Mouse (Mus musculus) myocyte (in vitro differentiated cells): ENCODE measurements around the gene Olfr518. TPM values are rescaled to one million over a fixed set of nuclear protein-coding genes. Genes with fewer than 3 reads are reported as not detected.

Source experiments
- H3K27me3 ChIP-seq: one replicate; pipeline ENCODE4 v1.6.1; 2011; ENCODE audit not compliant: control insufficient read depth, insufficient read depth, insufficient read length
- H3K36me3 ChIP-seq: one replicate; pipeline ENCODE4 v1.6.1; 2011; ENCODE audit not compliant: control insufficient read depth, insufficient read depth
- H3K4me2 ChIP-seq: one replicate; pipeline ENCODE4 v1.6.1; 2011; ENCODE audit warnings: low read depth, control low read depth
- H3K4me3 ChIP-seq: one replicate; pipeline ENCODE4 v1.5.1; 2011; ENCODE audit warnings: mild to moderate bottlenecking, control low read depth, moderate library complexity
- H3K79me2 ChIP-seq: one replicate; pipeline ENCODE4 v1.6.1; 2011; ENCODE audit not compliant: control insufficient read depth, insufficient read depth
- H3ac ChIP-seq: one replicate; pipeline ENCODE4 v1.6.1; 2011; ENCODE audit not compliant: control insufficient read depth, insufficient read length
- CEBPB ChIP-seq: IDR thresholded peaks from 2 replicates; pipeline ENCODE4 v1.6.1; 2011; ENCODE audit warnings: mild to moderate bottlenecking, moderate library complexity; ENCODE audit not compliant: poor library complexity, insufficient read depth, severe bottlenecking
- E2F4 ChIP-seq: IDR thresholded peaks from one replicate; pipeline ENCODE4 v1.6.1; 2011; ENCODE audit warnings: mild to moderate bottlenecking, control low read depth, moderate library complexity; ENCODE audit not compliant: insufficient read depth
- MAX ChIP-seq: IDR thresholded peaks from one replicate; pipeline ENCODE4 v1.6.1; 2011; ENCODE audit warnings: low read depth, mild to moderate bottlenecking, control low read depth
- MYOD1 ChIP-seq, 3 experiments: IDR thresholded peaks; one replicate each; pipeline ENCODE4 v1.6.1; 2011; ENCODE audit warnings: control low read depth in 2 of 3, low read depth in 2 of 3, mild to moderate bottlenecking in 2 of 3, moderate library complexity in 1 of 3; ENCODE audit not compliant: insufficient read length in 2 of 3, control insufficient read depth in 1 of 3
- MYOG ChIP-seq, 3 experiments: IDR thresholded peaks; one replicate each; pipeline ENCODE4 v1.6.1; 2011; ENCODE audit warnings: control low read depth in 2 of 3, low read depth in 2 of 3, mild to moderate bottlenecking in 2 of 3; ENCODE audit not compliant: insufficient read length in 2 of 3, control insufficient read depth in 1 of 3, insufficient read depth in 1 of 3
- POLR2A ChIP-seq: IDR thresholded peaks from one replicate; pipeline ENCODE4 v1.6.1; 2011; ENCODE audit warnings: low read depth, mild to moderate bottlenecking, control low read depth, moderate library complexity; ENCODE audit not compliant: insufficient read length
- POLR2AphosphoS2 ChIP-seq: IDR thresholded peaks from one replicate; pipeline ENCODE4 v1.6.1; 2011; ENCODE audit warnings: low read depth, control low read depth; ENCODE audit not compliant: insufficient read length
- REST ChIP-seq: IDR thresholded peaks from one replicate; pipeline ENCODE4 v1.6.1; 2011; ENCODE audit warnings: mild to moderate bottlenecking, control low read depth, moderate library complexity; ENCODE audit not compliant: insufficient read depth, insufficient read length
- SRF ChIP-seq: IDR thresholded peaks from one replicate; pipeline ENCODE4 v1.6.1; 2011; ENCODE audit warnings: low read depth; ENCODE audit not compliant: control insufficient read depth, insufficient read length
- TCF12 ChIP-seq: IDR thresholded peaks from one replicate; pipeline ENCODE4 v1.6.1; 2011; ENCODE audit warnings: mild to moderate bottlenecking, control low read depth; ENCODE audit not compliant: poor library complexity, insufficient read depth, severe bottlenecking
- TCF3 ChIP-seq: IDR thresholded peaks from one replicate; pipeline ENCODE4 v1.6.1; 2011; ENCODE audit warnings: low read depth, control low read depth; ENCODE audit not compliant: insufficient read length
- USF1 ChIP-seq: IDR thresholded peaks from one replicate; pipeline ENCODE4 v1.6.1; 2011; ENCODE audit warnings: low read depth, mild to moderate bottlenecking, control low read depth, moderate library complexity
- polyA plus RNA-seq: library from polyadenylated mRNA; unstranded; fragments of >200 nt; fragmentation: generic; extraction: Trizol; gene quantifications from one replicate; pipeline ENCODE4 v1.2.1, GENCODE M21; 2012; ENCODE audit warnings: missing spikeins

Olfr518 gene
- not detected for polyA plus RNA-seq

GRCm38 (mm10) chr7:108884906-108885305, at the start of gene Olfr518:
TSS of gene Olfr518 (minus strand) at chr7:108885006.
- no peak for TF ChIP-seq TCF12

GRCm38 (mm10) chr7:108933794-108934731, 49.3 kb upstream of the Olfr518 start, which contains the start of gene Eif3f:
TSS of gene Eif3f (plus strand) at chr7:108934417.
- TF ChIP-seq TCF3 = no peak
- peak; percentile 89 for TF ChIP-seq USF1
- TF ChIP-seq POLR2AphosphoS2 = peak; percentile 61
- TF ChIP-seq MYOG (IDR thresholded peaks at IDR 0.05; ENCODE audit: control insufficient read depth in 1 of 3, insufficient read depth in 1 of 3, insufficient read length in 2 of 3, low read depth in 2 of 3) = no peak
- peak; percentile 28 for TF ChIP-seq E2F4
- TF ChIP-seq POLR2A = peak; percentile 79
- TF ChIP-seq CEBPB = no peak
- no peak for TF ChIP-seq MYOD1 (IDR thresholded peaks at IDR 0.05; ENCODE audit: control insufficient read depth in 1 of 3, insufficient read length in 2 of 3, low read depth in 2 of 3)
- no peak for TF ChIP-seq TCF12

More at GRCm38 (mm10) chr7:108884906-108885305, at the start of gene Olfr518:
- Histone ChIP-seq H3ac (no peak within 1 kb of the TSS), H3K4me3 (no peak within 1 kb of the TSS), H3K27me3 (no peaks in the 10 kb centered on the region), H3K4me2 (no peak within 1 kb of the TSS), H3K36me3 (no peaks in the 10 kb centered on the region), H3K79me2 (no peaks in the 10 kb centered on the region)

DNA sequence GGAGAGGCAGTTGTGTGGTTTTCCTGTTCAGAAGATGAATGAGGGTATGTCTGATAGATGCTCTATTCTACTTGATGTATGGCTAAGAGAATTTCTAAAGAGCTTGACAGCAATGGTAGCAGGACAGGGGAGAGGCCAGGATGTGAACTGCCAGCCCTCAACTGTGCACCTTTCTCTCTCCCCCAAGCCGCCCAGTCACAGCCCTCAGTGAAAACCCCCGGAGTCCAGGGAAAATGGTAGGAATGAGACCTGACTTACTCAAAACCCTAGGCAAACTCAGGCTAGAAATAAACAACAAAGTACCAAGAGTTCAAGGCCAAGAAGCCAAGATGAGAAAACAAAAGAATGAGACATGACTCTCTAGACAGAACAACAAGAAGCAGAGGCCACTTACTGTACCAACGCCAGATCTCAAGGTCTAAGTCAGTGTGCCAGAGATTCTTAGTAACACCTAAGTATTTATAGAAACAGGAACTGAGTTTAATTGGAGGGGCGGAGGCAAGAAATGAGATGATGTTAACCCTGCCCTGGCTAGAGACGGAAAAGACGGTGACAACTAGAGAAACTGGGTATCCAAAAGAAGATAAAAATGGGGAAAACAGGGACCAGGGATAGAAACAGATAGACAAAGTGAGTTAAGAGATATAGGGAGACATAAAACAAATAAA, 45.1 kb upstream of the Olfr518 start, which contains the start of gene Nlrp10:
Nlrp10 (minus strand) TSS at position 453 of the 668 bp plus-strand sequence.
- H3K4me2 ChIP-seq = no peak within 1 kb of the TSS
- no peaks in the 10 kb centered on the region for H3K36me3 ChIP-seq
- no peak within 1 kb of the TSS for H3K4me3 ChIP-seq
- H3ac ChIP-seq = no peak within 1 kb of the TSS
- TF ChIP-seq TCF3 = no peak
- no peak for TF ChIP-seq TCF12
- TF ChIP-seq REST = no peak
- TF ChIP-seq E2F4 = no peak
- TF ChIP-seq CEBPB = no peak
- TF ChIP-seq SRF = no peak
- TF ChIP-seq MYOD1 (IDR thresholded peaks at IDR 0.05; ENCODE audit: control insufficient read depth in 1 of 3, insufficient read length in 2 of 3, low read depth in 2 of 3) = no peak
- no peak for TF ChIP-seq POLR2A
- no peak for TF ChIP-seq POLR2AphosphoS2
- TF ChIP-seq MYOG (IDR thresholded peaks at IDR 0.05; ENCODE audit: control insufficient read depth in 1 of 3, insufficient read depth in 1 of 3, insufficient read length in 2 of 3, low read depth in 2 of 3) = no peak
- TF ChIP-seq USF1 = no peak
- no peak for TF ChIP-seq MAX
- H3K27me3 ChIP-seq = no peaks in the 10 kb centered on the region
- peaks cover 4% of the 10 kb centered on the region for H3K79me2 ChIP-seq

More at GRCm38 (mm10) chr7:108933794-108934731, 49.3 kb upstream of the Olfr518 start, which contains the start of gene Eif3f:
- Histone ChIP-seq H3K36me3 (peaks cover 8% of the 10 kb centered on the region), H3K4me2 (peak within 1 kb of the TSS; percentile 74), H3K79me2 (peaks cover 25% of the 10 kb centered on the region), H3K4me3 (peak within 1 kb of the TSS; percentile 52), H3ac (peak within 1 kb of the TSS; percentile 69), H3K27me3 (no peaks in the 10 kb centered on the region)

DNA sequence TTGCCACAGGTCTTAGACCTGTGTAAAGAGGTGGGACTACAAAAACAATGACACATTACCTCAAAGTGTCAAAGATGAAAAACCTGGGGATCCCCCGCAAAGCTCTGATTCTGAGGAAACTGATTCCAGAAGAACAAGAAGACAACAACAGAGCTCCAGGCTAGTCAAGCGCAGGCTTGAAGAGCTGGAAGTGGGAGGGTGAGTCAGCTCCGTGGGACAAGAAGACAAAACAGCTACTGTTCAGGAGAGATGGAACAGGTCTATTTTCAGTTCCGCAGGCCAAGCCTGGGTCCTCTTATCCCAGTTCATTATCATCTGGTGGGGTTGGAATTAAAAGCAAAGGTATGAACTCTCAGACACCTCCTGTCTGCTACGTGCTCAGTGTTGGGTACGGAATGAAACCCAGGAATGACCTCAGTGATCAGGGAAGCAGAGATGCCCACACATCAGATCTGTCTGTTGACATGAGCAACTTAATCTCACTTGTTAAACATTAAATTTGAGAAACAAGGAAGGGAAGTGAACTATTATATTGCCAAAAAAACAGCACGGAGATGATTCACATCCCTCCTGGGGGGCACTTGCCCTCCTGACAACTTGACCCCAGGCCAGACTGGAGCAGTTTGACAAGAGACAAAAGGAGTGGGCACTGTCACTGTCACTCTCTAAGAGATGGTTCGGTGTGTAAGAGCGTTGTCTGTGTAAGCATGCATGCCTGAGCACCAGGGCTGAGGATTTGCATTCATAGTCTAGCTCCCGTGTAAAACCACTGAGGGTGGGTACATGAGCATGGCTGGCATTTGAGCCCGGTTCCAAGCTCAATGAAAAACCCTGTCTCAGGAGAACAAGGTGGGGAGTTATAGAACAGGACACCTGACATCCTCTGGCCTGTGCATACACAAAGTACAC, 43.7 kb upstream of the Olfr518 start:
- no peak overlapping the region for H3ac ChIP-seq
- no peak for TF ChIP-seq TCF12
- no peak for TF ChIP-seq TCF3
- no peak for TF ChIP-seq SRF
- TF ChIP-seq CEBPB = no peak
- no peak for TF ChIP-seq POLR2AphosphoS2
- no peak for TF ChIP-seq MAX
- no peak for TF ChIP-seq USF1
- no peaks in the 10 kb centered on the region for H3K79me2 ChIP-seq
- no peaks in the 10 kb centered on the region for H3K27me3 ChIP-seq
- H3K36me3 ChIP-seq = no peaks in the 10 kb centered on the region
- no peak overlapping the region for H3K4me3 ChIP-seq
- no peak overlapping the region for H3K4me2 ChIP-seq
